Mouse (Mus musculus): ENCODE measurements around the gene Oscp1. TPM values are rescaled to one million over a fixed set of nuclear protein-coding genes. Genes with fewer than 3 reads are reported as not detected.

Gene Oscp1
- polyA plus RNA-seq, 1 experiment from 2014 or later, result 19.1 TPM

DNA sequence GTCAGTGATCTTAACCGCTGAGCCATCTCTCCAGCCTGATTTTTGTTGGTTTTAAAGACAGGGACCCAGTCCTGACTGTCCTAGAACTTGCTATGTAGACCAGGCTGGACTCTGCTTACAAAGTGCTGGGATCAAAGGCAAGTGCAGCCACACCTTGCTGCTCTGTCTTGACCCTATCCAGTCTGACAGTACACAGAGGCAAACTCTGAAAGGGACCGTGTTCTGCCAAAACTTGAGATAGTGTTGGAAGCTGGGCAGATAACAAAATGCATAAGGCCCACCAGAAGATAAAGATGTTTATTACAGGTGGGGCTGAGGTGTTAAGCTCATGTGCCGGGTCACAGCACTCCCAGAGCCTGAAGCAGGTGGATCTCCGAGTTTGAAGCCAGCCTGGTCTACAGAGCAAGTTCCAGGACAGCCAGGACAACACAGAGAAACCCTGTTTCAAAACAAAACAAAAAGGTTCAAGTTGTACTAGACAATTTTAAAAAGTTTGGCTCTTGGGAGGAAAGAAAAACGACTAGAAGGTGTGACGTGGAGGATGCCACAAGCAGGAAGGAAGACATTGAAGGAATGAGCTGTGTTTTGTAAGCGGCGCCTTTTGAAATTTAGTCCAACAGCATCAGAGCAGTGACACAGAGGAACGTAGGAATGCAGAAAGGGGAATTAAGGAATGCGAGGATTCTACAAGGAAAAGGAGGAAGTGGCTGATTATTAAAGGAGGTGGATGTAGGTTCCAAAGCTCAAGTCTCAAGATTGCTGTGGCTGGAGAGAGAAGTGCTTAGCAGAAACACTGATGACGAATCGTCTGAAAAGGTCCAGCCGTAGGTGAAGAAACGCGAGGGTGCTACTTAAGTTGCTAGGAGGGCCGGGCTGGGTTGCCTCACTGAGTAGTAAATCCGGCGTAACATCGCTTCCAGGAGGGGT, 895 bp upstream of the Oscp1 start:
- H3K9ac ChIP-seq, result peak overlapping the region; percentile 63
- WGBS, result 13% methylated on average over 19 of the region's 19 CpGs
- H3K27me3 ChIP-seq, result no peaks in the 10 kb centered on the region
- no peak for ATAC-seq (replicated peaks; ENCODE audit: low FRiP score)
- peaks cover 42% of the 10 kb centered on the region for H3K36me3 ChIP-seq
- peak overlapping the region; percentile 73 for H3K4me3 ChIP-seq (replicated peaks)
- peaks cover 14% of the 10 kb centered on the region for H3K4me1 ChIP-seq
- H3K4me2 ChIP-seq, result peak overlapping the region; percentile 89
- peak overlapping the region; percentile 81 for H3K27ac ChIP-seq
- no peaks in the 10 kb centered on the region for H3K9me3 ChIP-seq (replicated peaks)

DNA sequence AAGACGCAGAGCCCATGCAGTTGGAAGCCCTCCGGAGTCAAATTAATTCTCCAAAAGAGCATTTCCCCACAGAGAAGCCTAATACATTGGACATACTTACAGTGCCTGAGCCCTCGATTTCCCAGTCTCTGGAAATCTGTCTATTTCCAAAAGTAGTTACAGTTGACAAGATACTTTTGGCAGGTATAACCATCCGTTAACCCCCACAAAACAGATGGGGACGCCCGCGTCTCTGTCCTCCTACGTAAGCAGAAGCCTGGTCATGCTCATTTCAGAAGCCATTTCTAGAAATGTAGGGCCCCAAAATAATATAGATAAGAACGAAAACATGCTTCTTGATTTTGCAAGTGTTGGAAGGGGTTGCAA, 615 bp downstream of the Oscp1 start:
- Histone ChIP-seq H3K4me1 (peaks cover 14% of the 10 kb centered on the region), H3K9ac (peak overlapping the region; percentile 61), H3K36me3 (peaks cover 29% of the 10 kb centered on the region), H3K27me3 (no peaks in the 10 kb centered on the region), H3K4me3 (replicated peaks) (peak overlapping the region; percentile 73), H3K4me2 (peak overlapping the region; percentile 89), H3K27ac (peak overlapping the region; percentile 81; the same call in 1 of the 2 replicates), H3K9me3 (replicated peaks) (no peaks in the 10 kb centered on the region)
- ATAC-seq (replicated peaks; ENCODE audit: low FRiP score), result no peak
- 35% methylated on average over 9 of the region's 9 CpGs for WGBS

DNA sequence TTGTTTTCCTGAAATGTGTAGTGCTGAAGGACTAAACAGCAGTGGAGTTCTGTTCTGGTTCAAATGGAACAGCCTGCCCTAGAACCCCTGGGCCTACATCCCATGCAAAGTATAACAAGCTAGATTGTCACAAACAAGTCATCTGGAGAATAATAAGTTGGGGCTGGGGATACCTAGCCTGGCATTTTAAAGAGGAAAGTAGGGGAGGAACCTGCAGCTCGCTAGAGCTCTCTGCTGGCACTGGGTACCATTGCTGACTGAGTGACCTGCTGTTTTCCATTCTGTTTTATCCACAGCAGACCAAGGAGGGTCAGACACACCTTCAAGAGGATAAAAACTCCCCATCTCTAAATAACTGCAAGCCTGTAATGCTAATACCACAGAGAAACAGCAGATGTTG, 4.5 kb downstream of the Oscp1 start:
- ATAC-seq (replicated peaks; ENCODE audit: low FRiP score), result no peak
- no peaks in the 10 kb centered on the region for H3K27me3 ChIP-seq
- WGBS, result 52% methylated on average over 1 of the region's 1 CpGs
- peaks cover 6% of the 10 kb centered on the region for H3K4me1 ChIP-seq
- no peaks in the 10 kb centered on the region for H3K9me3 ChIP-seq (replicated peaks)
- no peak overlapping the region for H3K4me2 ChIP-seq
- H3K36me3 ChIP-seq, result no peaks in the 10 kb centered on the region
- H3K9ac ChIP-seq, result no peak overlapping the region
- H3K27ac ChIP-seq, result no peak overlapping the region
- no peak overlapping the region for H3K4me3 ChIP-seq (replicated peaks)

DNA sequence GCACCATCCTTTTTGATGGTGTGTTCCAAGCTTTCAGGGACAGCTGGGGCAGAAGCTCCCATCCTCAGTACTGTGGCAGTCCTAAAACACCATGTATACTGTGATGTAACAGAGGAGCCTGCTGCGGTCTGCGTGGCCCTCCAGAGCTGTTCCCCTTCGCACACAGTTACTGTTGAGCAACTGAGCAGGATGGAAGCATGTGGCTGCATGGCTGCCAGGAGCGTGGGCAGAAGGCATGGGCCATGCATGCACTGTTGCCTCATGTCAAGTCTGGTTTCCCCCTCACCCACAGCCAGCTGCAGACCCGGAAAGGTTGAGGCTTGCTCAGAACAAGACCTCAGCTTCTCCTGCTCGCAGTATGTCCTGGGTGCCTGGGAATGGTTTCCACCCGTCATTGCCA, 6.9 kb downstream of the Oscp1 start:
- ATAC-seq (replicated peaks; ENCODE audit: low FRiP score), result no peak
- Histone ChIP-seq H3K27ac (no peak overlapping the region), H3K36me3 (no peaks in the 10 kb centered on the region), H3K27me3 (no peaks in the 10 kb centered on the region), H3K4me3 (replicated peaks) (no peak overlapping the region), H3K4me2 (no peak overlapping the region), H3K4me1 (no peaks in the 10 kb centered on the region), H3K9ac (no peak overlapping the region), H3K9me3 (replicated peaks) (no peaks in the 10 kb centered on the region)
- WGBS, result 86% methylated on average over 7 of the region's 7 CpGs

DNA sequence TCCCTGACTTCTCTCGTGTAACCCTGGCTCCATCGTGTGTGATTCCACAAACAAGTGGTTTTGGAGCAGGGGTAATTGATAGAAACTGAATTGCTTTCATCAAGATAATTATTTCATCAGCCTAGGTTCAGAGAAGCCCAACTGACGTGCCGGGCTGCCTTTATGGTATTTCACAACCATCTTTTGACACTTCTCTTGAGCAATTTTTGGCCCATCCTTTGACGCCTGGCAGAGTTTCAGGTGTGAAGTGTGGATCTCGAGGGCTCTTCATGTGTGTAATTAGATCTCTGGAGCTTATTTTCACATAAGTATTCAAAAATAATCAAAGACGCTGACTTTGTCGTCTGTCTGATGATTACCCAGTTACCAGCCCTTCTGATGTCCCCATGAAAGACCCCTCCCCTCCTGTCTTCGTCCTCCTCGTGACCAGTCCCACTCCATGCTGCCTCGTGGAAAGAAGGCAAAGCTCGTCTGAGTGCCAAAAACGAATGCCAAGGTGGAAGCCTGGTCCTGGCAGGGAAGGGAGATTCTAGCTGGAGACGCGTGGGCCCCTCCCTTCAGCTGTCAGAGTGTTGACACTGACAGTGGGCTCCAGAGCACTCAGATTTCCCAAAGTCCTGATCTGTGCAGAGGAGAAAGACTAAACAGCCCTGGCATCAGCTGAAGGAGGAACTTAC, 9.2 kb downstream of the Oscp1 start:
- Histone ChIP-seq H3K27ac (no peak overlapping the region), H3K27me3 (no peaks in the 10 kb centered on the region), H3K4me1 (no peaks in the 10 kb centered on the region), H3K9me3 (replicated peaks) (no peaks in the 10 kb centered on the region), H3K36me3 (no peaks in the 10 kb centered on the region), H3K4me2 (no peak overlapping the region), H3K9ac (no peak overlapping the region), H3K4me3 (replicated peaks) (no peak overlapping the region)
- 60% methylated on average over 15 of the region's 15 CpGs for WGBS
- ATAC-seq (replicated peaks; ENCODE audit: low FRiP score), result no peak

DNA sequence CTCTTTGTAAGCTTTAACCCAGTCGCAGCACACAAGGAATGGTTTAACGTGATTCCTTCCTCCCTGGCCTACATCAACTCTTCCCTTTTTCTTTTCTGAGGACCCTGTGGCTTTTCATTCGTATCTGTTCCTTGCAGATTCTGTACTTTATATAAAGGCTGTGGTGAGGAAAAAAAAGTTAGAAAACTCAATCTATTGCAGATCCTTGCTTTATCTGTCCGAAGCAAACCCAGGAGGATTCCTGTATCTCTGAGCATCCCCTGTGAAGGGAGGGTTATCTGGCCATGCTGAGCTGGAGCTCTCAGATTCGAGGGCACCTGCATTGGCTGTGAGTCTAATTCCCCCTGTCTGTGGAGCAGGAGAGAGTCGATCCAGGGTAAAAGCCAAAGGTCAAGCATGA, 10.5 kb downstream of the Oscp1 start:
- no peaks in the 10 kb centered on the region for H3K27me3 ChIP-seq
- no peaks in the 10 kb centered on the region for H3K9me3 ChIP-seq (replicated peaks)
- H3K4me3 ChIP-seq (replicated peaks), result no peak overlapping the region
- no peak for ATAC-seq (replicated peaks; ENCODE audit: low FRiP score)
- H3K4me2 ChIP-seq, result no peak overlapping the region
- H3K4me1 ChIP-seq, result no peaks in the 10 kb centered on the region
- no peak overlapping the region for H3K9ac ChIP-seq
- 87% methylated on average over 6 of the region's 6 CpGs for WGBS
- H3K36me3 ChIP-seq, result no peaks in the 10 kb centered on the region
- H3K27ac ChIP-seq, result no peak overlapping the region

DNA sequence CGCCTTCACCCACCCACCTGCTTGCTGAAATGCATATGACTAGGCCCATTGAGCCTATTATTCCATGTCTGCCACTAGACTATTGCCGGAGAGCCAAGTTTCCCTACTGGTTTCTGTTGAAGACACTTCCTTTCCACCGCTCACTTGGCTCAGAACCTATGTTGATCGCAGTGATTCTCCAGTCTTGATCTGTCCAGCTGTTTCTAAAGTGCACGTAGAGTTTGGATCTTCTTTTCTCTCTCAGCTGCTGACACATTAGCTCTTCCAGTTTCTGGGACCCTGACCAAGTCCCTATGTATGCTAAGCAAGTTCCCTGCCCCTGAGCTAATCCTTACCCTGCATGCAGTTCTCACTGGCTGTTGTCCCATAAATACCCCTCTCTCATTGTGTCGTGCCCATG, 19.5 kb downstream of the Oscp1 start:
- no peaks in the 10 kb centered on the region for H3K4me1 ChIP-seq
- H3K27me3 ChIP-seq, result no peaks in the 10 kb centered on the region
- 0 out of 2 replicates have a peak, but pooled peaks cover 3% of the 10 kb centered on the region for H3K36me3 ChIP-seq
- no peak for ATAC-seq (replicated peaks; ENCODE audit: low FRiP score)
- no peak overlapping the region for H3K4me2 ChIP-seq
- 89% methylated on average over 6 of the region's 6 CpGs for WGBS
- H3K9ac ChIP-seq, result no peak overlapping the region
- H3K4me3 ChIP-seq (replicated peaks), result no peak overlapping the region
- H3K27ac ChIP-seq, result no peak overlapping the region
- no peaks in the 10 kb centered on the region for H3K9me3 ChIP-seq (replicated peaks)

DNA sequence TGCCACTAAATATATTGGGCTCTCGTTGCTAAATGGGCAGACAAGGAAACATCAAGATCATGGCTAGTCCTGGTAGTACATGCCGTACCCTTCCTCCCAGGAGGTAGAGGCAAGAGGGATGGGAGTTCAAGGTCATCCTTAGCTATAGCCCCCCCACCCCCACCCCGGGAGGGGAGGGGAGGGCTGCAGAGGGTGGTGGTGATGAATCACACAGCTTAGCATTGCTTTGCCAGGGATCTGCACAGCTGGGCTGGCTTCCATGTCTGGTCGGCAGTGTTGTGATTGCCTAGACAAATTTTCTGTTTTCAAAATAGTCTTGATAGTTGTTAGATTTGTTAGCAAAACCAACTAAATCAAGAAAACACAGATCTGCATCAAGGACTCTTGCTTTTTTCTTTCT, 20.9 kb downstream of the Oscp1 start:
- no peaks in the 10 kb centered on the region for H3K9me3 ChIP-seq (replicated peaks)
- 0 out of 2 replicates have a peak, but pooled peaks cover 5% of the 10 kb centered on the region for H3K36me3 ChIP-seq
- H3K4me2 ChIP-seq, result no peak overlapping the region
- H3K27ac ChIP-seq, result no peak overlapping the region
- H3K4me1 ChIP-seq, result no peaks in the 10 kb centered on the region
- WGBS, result 76% methylated on average over 4 of the region's 4 CpGs
- no peak for ATAC-seq (replicated peaks; ENCODE audit: low FRiP score)
- no peak overlapping the region for H3K4me3 ChIP-seq (replicated peaks)
- H3K9ac ChIP-seq, result no peak overlapping the region
- no peaks in the 10 kb centered on the region for H3K27me3 ChIP-seq

DNA sequence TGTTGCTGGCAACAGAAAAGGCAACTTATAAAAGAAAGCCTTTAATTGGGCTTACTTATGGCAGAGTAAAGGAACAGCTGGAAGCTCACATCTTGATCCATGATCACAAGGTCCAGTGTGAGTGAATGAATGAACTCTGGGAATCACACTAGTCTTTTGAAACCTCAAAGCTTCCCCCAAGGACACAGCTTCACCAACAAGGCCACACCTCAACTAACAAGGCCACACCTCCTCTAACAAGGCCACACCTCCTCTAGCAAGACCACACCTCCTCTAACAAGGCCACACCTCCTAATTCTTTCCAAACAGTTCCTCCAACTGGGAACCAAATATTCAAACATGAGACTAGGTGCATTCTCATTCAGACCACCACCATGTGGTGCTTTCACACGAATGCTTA, 23.2 kb downstream of the Oscp1 start:
- Histone ChIP-seq H3K27me3 (no peaks in the 10 kb centered on the region), H3K27ac (no peak overlapping the region), H3K9ac (no peak overlapping the region), H3K4me2 (no peak overlapping the region), H3K36me3 (0 out of 2 replicates have a peak, but pooled peaks cover 5% of the 10 kb centered on the region), H3K9me3 (replicated peaks) (no peaks in the 10 kb centered on the region), H3K4me3 (replicated peaks) (no peak overlapping the region), H3K4me1 (peaks cover 7% of the 10 kb centered on the region)
- ATAC-seq (replicated peaks; ENCODE audit: low FRiP score), result no peak
- WGBS, result 97% methylated on average over 1 of the region's 1 CpGs

DNA sequence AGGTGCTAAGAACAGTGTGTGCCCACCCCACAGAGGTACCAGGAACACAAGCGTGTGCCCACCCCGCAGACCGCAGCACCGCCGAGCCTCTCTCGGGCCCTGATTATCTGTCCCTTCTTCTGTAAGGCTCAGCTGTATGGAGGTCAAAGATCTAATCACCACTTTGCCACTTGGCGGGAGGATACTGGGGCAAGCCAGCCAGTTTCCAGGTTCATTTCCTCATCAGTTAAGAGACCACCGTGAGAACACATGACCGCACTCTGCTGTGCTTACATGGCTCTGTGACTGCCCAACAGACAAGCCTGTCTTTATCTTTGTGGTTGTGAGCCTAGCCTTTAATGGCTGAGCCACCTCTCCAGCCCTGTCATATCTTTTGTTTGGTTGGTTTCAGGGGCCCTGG, 24.7 kb downstream of the Oscp1 start:
- H3K4me2 ChIP-seq, result no peak overlapping the region
- no peak overlapping the region for H3K9ac ChIP-seq
- H3K4me1 ChIP-seq, result peaks cover 8% of the 10 kb centered on the region
- WGBS, result 82% methylated on average over 9 of the region's 9 CpGs
- no peaks in the 10 kb centered on the region for H3K27me3 ChIP-seq
- H3K27ac ChIP-seq, result no peak overlapping the region
- H3K9me3 ChIP-seq (replicated peaks), result no peaks in the 10 kb centered on the region
- no peak overlapping the region for H3K4me3 ChIP-seq (replicated peaks)
- H3K36me3 ChIP-seq, result 0 out of 2 replicates have a peak, but pooled peaks cover 5% of the 10 kb centered on the region
- no peak for ATAC-seq (replicated peaks; ENCODE audit: low FRiP score)

DNA sequence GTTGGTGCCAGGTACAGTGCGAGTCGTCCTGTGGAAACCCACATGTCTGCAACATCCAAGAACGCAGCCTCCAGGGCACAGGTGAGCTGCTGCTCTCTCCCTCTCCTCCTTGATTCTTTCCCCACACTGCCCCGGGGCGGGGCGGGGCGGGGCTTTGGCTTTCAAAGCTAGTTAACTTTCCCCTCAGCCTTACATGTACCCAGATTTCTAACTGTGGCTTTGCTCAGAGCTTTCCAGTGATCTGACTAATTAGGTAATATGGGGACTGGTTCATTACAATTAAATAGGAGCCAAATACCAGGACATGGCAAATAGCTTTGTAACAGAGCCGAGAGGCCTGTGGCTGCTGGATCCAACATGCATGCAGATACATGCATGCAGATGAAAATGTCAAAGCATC, 26.0 kb downstream of the Oscp1 start:
- Histone ChIP-seq H3K27me3 (no peaks in the 10 kb centered on the region), H3K27ac (no peak overlapping the region), H3K9ac (no peak overlapping the region), H3K36me3 (0 out of 2 replicates have a peak, but pooled peaks cover 5% of the 10 kb centered on the region), H3K9me3 (replicated peaks) (no peaks in the 10 kb centered on the region), H3K4me1 (peaks cover 10% of the 10 kb centered on the region), H3K4me3 (replicated peaks) (no peak overlapping the region), H3K4me2 (no peak overlapping the region)
- no peak for ATAC-seq (replicated peaks; ENCODE audit: low FRiP score)
- 70% methylated on average over 8 of the region's 8 CpGs for WGBS

DNA sequence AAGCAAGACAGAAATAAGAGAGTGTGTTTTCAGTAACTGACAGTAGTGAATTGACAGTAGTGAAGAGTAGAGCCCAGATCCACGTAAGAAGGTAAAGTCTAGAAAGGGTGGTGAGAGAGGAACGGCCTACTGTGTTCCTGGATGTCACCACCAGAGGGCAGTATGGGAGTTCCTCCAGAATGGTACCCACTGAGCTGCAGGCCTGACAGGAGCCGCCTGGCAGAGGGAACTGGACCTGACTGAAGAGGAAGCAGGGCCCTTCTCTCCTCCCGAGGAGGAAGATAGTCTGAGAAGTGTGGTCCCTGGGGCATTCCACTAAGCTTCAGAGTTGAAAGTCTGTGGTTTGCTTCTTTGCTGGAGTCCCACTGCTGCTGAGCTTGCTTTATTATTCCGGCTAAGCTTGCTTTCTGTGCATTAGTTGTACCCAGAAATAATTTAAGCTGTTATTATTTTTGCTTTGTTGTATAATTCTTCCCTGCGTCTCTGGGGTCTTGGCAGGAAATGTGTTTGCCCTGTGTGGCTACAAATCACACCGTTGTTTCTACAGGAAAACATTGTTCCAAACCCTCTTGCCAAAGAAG, 27.7 kb downstream of the Oscp1 start:
- Histone ChIP-seq H3K9ac (no peak overlapping the region), H3K27me3 (no peaks in the 10 kb centered on the region), H3K36me3 (0 out of 2 replicates have a peak, but pooled peaks cover 5% of the 10 kb centered on the region), H3K9me3 (replicated peaks) (no peaks in the 10 kb centered on the region), H3K4me2 (no peak overlapping the region), H3K27ac (peak overlapping the region; percentile 67), H3K4me3 (replicated peaks) (no peak overlapping the region), H3K4me1 (peaks cover 10% of the 10 kb centered on the region)
- WGBS, result 20% methylated on average over 7 of the region's 7 CpGs
- peak; percentile 74 for ATAC-seq (replicated peaks; ENCODE audit: low FRiP score)
